Mouse (Mus musculus) urinary bladder, postnatal 36 days (tissue): ENCODE results near the gene Bpifb9a.
"Not testable (repeated sequence)": the region's sequence is repeated elsewhere in the genome, so short reads cannot be mapped to it uniquely, and the experiment has no call there.

Source experiments
- DNase-seq, 2 experiments: peaks; one replicate each; pipeline ENCODE4 v3.0.0; 2022; ENCODE audit warnings: low spot score in 2 of 2, mixed read lengths in 1 of 2

Bpifb9a gene

DNA sequence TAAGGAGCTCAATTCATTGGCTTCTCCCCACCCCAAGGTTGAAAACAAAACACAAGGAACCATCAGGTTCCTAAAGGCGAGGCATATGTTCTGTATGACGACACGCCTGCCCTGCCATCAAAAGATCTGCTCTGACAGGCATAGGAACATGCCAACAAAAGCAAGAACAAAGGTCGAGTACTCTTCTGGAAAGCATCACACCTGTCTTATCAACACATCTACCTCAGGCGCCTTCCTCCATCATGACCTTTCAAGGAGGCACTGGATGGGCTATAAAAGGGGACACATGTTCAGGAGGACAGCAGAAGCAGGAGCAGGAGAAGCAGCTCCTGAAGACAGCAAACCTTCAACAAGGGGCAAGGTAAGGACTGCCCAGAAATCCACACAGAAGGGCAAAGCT is at the start of gene Bpifb9a:
Bpifb9a (plus strand) TSS at position 301 of the 400 bp plus-strand sequence.
- not testable (repeated sequence) for DNase-seq

DNA sequence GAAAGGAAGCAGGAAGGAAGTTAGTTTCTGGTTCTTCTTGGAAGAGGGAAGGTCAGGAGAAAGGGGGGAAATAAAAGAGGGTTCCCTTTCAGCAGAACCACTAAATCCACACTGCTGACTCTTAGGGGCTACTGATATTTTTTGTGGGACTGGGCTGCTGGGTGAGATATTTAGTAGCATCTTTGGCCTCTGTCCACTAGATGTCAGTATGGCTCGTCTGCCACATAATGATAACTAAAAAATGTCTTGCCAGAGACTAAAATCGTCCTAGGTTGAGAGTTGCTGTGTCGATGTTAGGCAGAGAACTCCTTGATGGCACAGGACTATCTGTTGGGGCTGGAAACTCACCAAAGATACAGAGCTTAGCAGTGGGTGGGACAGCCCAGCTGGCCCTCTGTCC is 48.5 kb upstream of the Bpifb9a start:
- DNase-seq, result no peak

DNA sequence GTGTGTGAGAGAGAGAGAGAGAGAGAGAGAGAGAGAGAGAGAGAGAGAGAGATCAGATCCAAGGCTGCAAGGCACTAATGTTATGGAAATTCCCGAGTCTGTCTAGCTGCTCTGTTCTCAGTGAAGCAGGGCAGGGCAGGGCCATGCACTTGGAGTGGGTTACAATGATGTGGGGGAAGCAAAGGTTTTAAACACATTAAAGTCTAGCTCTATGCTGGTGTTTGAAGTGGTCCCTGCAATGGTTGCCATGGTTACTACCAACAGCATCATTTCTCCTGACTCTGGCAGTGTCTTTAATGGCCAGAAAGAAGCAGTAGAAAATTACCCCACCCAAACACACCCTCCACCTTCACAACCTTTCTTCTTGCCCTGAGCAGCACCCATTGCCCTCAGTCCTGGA is 46.5 kb upstream of the Bpifb9a start:
- no peak for DNase-seq

DNA sequence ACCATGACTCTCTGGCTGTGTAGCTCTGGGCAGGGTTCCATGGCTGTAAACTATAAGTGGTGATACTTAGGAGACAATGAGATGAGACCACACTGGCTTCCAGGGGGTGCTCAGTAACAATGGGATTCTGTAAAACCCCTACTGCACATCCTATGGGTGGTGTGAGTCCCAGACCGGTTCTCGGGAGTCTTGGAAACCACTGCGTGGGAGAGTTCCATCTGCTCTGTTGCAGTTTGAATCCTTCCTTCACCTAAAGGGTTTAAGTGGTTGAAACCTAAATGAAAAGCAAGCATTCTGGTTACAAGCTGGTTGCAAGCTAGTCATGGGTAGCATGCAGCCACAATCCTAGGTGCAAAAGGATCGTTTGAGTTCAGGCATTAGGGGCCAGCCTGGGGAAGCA is 45.8 kb upstream of the Bpifb9a start:
- no peak for DNase-seq

DNA sequence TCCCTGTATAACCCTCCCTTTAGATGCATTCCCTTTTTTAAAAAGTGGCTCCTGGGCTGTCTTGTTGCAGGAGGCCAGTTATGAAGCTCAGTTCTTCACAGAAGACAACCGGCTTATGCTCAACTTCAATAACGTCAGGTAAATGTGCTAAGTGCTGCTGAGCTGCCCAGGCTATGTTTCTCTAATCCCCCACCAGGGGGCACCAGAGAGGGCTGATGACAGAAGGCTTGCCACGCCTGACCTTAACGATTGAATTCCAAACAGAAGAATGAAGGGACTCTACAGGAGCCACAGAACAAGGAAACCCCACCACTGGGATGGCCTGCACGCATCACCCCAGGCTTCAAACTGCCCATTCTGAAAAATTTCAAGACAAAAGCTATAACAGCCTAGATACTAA is 42.5 kb upstream of the Bpifb9a start:
- DNase-seq, result peak; percentile 54 to 56

DNA sequence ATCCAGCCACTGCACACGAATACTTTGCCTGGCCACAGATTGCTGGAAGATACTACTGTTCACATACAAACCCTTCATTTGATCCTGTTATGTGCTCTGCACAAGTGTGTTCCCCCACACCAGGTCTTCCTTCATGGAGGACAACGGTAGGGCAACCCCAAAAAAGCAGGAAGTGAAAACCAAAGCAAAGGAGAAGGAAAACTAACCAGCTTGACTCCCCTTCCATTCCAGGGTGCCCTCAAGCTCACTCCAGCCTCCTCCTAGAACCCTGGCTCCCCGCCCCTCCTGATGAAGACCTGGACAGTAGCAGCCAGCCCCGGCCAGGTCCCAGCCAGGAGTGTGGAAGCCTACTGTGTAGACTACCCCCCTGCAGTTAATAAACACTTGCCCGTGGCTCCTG is 37.7 kb upstream of the Bpifb9a start:
- DNase-seq, result no peak

DNA sequence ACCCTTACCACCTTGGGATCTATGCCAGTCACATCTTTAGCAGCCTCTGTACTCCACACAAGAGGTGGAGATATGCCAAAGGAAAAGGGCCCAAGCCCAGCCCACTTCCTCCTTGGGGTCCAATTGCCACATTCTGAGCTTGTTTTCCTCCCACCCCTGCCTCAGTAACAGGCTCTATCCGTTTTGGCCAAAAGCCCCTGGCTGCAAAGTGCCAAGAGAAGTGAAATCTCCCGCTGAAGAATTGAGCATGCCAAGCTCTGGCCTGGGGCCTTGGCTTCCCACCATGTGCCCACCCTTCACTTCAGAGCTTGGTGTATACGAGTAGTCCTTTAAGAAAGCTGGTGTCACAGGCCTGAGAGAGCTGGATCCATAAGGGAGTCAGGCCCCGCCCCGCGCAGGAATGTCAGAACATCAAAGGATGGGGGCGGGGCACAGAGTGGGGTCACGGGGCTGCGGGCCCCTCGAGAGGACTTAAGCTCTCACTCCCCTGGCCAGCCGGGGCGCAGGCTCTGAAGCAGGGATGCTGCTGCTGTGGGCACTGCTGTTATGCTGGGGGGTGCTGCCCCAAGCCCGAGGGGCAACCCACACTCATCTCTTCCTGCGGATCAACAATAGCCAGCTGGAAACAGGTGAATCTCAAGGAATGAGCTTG is 34.3 kb upstream of the Bpifb9a start, which contains the start of gene Bpifb5:
Bpifb5 (plus strand) TSS at position 478 of the 652 bp plus-strand sequence.
- peak in 1 of 2 experiments; percentile 11 for DNase-seq

DNA sequence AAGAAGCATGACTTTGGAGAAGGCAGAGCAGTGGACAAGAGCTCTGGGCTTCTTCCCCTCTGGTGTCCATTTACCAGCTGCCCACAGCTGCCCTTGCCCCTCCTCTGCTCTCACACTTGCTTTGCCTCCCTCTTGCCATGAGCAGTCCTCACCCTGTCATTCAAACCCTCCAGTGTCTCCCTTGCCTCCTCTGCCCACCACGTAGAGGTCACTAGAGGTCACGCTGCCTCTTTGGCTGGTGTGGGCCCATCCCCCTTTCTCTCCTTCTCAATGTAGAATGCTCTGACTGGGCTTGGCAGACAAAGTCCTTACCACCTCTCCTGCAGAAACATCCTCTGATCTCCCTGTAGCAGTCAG is 33.8 kb upstream of the Bpifb9a start:
- DNase-seq, result no peak

DNA sequence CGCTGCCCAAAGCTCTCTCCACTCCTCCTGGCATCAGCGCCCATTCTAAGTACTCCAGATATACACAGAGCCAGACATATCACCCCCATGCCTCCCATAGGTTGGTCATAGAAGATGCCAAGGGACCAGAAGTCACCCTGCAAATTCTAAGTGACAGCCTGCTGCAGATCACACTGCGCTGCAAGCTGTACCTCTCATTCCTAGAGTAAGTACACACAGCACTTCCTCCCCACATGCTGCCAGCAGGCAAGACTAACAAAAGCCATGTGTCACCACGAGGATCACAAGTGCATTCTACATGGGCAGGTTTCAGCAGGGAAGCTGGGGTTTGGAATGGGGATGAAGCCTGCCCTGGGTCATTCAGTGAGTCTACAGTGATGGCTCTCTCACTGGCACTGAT is 30.7 kb upstream of the Bpifb9a start:
- DNase-seq, result no peak

DNA sequence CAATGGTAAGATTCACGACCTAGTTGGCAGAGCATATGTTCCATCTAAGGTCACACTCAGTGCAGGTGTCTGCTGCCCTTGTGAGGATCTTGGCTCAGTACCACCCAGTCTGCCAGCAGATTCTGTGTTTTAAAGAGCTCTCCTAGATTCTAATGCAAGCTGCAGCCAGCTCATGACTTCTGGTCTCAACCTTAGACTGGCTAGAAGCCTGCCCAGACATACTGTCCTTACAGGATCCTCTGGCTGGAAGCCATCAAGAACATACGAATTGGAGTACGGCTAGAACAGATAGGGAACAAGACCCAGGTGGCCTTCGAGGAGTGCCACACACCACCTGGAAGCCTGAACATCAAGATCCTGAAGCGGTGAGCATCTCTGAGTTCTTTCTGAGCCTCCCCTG is 29.8 kb upstream of the Bpifb9a start:
- no peak for DNase-seq

DNA sequence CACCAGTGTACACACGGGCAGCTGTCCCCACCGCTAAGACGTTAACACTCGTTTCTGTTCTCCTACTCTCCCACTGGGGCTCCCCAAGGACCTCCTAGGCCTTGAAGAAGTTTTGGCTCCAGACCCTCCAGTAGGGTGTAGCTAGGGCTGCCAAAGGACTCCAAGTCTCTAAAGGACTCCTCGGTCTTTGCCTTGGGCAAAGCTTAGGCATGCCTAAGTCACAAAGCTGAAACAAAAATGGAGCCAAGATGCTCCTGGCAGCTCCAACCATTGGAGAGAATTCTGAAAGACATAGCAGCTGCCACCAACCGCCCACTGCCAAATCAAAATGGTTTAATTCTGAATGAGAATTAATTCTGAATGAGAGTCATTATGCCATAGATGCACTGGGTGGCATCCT is 24.2 kb upstream of the Bpifb9a start:
- DNase-seq, result no peak

DNA sequence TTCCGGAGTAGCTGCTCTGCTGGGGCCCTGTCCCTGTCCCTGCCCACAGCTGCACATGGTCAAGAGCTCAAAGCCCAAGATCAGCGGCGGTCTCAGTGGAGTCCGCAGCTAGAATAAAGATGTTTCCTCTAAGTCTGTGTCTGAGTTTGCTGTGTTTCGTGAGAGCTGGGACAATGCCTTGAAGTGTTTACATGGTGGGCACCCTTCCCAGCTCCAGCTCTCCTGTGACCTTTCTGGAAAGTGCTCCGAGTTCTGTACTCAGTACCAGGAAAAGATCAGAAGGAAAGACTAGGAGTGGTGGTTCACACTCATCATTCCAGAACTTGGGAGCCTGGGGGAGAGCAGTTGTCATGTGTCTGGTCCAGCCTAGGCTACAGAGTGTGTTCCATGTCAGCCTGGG is 16.9 kb upstream of the Bpifb9a start:
- no peak for DNase-seq

DNA sequence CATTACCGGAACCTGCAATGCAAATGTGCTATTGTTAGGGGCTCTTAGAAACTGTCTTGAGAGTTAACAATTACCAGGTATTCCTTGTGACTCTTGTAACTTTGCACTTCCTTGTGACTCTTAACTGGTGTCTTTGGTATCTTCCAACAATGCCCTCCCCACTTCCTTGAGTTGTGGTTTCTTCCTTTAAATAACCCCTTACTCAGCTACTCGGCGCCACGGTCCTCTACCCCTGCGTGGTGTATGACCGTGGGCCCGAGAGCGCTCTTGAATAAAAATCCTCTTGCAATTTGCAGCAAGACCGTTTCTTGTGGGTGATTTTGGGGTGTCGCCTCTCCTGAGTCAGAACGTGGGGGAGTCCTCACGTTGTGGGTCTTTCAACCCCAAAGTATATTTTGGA is 14.9 kb upstream of the Bpifb9a start:
- DNase-seq, result not testable (repeated sequence)

DNA sequence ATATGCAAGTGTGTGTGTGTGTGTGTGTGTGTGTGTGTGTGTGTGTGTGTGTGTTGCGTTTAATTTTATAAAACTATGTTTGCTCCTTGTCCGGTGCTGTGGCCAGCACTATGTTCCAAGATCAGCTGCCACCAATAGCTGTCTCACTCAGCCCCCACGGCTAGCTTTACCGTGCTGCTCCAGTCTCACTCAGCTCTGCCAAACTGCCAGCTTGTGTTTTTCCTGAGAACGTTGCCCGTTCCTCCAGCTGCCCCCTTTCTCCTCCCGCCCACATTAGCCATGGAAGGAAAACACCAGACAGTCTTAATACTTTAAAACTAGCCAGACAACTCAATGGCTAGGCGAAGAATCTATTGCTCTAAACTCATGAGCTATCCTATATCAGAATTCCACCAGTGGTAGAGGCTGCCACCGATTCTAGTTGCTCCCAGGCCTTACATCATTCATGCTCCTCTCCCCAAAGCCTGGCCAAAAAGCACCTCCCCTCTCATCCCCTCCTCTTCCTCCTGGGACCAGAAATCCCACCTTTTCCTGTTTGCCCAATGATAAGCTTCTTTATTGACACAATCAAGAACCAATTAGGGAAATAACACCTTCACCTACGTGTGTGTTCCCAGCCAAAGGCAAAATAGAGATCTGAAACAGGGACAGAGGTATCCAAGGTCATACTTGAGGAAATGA is 14.2 kb upstream of the Bpifb9a start:
- no peak for DNase-seq

DNA sequence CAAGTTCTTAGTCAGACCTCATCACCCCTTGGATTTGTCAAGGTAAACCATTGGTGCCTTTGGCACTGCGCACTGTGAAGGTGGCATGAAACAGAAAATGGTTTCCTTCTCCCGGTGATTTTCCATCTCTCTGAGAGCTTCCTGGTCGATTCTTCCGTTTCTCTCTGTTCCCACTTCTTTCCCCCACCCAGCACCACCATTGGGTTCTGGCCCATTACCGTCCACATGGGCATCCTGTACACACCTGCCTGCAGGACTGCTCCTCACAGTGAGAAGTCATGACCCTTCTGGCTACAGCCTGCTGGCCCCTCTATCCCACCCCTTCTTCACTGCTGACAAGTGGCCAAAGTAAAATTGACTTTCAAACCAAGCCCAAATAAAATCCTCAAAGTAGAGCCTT is 12.3 kb upstream of the Bpifb9a start:
- DNase-seq, result no peak

DNA sequence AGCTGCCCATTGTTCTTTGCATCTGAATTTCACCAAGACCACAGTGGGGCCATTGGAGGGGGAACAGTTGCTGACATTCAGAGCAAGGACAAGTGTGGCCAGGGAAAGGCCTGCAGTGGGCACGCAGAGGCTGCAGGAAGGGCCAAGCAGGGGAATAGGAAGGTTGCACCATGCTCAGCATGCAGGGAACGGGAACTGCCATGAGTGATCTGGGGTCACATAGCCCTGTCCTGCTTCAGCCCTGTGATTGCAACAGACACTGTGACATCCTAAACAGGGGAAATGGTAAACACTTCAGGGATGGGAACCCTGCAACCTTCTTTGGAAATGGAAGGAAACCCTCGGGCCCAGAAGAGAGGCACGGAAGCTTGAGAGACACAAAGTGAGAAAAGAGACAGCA is 2.4 kb upstream of the Bpifb9a start:
- DNase-seq, result not testable (repeated sequence)

DNA sequence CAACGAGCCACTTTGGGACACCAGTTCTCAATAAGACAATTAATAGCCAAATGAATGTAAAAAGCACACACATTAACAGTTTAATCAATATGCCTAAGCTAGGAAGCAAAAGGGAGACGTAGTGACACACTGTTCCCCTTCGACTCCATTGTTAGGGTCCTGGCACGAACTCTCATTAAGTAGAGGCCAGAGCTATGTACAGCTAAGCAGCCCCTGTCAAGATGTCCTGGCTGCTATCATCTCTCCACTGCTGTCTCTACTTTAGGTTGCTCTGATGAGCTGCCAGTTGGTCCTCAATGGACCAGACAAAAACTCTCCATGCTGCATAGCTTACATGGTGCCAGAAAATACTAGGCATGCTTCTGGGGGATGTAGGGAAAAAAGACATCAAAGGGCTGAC is 1.9 kb upstream of the Bpifb9a start:
- no peak for DNase-seq

DNA sequence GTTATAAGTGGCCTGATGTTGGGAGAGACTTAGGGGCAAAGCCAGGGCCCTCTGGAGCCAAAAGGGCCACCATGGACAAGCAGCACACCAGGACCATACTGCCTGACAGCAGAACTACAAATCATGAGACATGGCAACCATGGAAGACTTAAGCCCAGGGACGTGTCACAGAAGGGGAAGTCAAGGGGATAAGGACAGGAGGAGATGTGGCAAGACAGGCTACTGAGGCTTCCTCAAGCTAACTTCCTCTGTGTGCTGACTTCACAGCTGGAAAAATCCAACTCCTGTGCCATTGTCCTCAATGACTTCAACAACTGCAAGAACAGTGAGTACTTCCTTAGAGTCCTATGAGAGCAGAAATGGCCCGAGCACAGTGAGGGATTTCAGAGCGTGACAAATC is 6.7 kb downstream of the Bpifb9a start:
- not testable (repeated sequence) for DNase-seq

DNA sequence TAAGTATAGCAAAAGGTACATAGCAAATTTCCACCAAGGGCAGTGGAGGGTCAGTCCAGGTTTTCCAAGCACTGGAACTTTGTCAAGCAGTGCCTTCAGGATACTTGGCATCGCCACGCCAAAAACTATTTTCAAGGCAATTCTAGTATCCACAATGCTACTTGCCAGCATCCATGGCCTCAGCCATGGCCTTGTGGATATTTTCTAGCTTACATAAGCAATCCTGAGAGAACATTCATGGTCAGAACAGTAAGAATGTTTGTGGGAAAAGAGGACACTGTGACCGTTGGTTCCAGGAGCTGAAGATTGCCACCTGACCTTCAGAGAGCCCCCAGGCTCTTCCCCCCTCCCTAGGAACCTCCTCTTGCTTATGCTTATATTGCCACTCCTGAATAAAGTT is 34.2 kb downstream of the Bpifb9a start:
- not testable (repeated sequence) for DNase-seq

DNA sequence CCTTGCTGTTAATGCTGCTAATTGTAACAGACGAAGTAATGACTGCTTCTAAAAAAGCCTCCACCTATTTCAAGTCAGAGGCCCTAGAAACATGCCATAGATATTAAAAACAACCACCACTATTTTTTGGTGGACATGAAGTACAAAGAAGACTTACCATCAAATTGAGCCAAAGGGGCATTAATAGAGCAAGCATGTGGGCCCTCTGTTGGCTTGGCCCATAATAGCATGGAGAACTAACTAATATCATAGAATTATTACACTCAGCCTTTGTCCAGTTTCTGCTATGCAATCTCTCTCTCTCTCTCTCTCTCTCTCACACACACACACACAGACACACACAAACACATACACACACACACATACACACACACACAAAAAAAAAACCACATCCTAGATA is 35.2 kb downstream of the Bpifb9a start:
- no peak for DNase-seq

DNA sequence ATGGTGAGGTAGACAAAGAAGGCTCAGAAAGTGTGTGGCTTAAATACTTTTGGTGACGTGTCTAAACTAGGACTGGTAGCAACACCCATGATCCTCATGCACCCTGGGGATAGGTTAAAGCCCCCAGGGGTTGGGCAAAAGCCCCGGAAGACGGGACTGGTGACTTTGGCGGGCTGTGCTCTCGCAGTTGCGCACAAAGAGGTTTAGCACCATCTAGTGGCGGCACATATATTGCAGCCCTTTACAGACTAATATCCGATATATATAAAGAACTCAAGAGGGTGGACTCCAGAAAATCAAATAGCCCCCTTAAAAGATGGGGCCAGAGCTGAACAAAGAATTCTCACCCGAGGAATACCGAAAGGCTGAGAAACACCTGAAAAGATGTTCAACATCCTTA is 37.1 kb downstream of the Bpifb9a start:
- not testable (repeated sequence) for DNase-seq

DNA sequence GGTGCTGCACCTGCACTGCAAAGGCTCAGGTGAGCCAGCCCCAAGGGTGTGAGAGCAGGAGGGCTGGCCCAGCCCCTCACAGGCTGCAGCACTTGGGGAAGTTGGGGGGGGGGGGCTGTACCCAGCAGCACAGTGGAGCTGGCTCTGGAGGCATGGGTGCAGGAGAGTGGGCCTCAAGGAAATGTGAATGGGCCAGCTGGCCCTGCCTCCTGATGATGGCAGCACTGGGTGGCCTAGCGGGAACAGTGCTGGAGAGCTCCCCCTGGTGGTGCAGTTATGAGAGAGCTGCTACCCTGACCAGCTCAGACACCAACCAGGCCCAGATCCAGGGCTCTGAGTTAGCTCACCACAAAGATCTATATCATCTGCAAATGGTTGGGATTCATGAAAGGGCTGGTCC is 42.8 kb downstream of the Bpifb9a start:
- peak; percentile 22 to 40 for DNase-seq

DNA sequence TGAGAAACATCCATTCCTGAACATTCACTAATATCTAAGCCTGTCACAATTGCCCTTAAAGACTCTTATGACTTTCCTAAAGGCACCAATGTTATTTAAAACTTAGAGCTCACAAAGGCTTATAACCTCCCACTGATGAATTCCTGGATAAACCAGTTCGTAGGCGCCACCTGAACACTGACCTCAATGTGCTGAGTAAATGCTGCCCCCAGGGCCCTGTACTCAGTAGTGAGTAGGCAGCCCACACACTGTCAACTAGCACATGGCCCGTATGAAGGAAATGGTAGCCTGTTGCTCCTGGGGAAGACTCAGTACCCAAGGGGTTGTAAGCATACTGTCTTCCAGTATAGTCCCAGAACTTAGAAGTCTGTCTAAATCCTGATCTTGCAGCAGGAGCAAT is 44.1 kb downstream of the Bpifb9a start:
- DNase-seq, result no peak

DNA sequence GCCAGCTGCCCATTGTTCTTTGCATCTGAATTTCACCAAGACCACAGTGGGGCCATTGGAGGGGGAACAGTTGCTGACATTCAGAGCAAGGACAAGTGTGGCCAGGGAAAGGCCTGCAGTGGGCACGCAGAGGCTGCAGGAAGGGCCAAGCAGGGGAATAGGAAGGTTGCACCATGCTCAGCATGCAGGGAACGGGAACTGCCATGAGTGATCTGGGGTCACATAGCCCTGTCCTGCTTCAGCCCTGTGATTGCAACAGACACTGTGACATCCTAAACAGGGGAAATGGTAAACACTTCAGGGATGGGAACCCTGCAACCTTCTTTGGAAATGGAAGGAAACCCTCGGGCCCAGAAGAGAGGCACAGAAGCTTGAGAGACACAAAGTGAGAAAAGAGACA is 47.0 kb downstream of the Bpifb9a start:
- DNase-seq, result not testable (repeated sequence)
